Mouse (Mus musculus) heart, embryonic 11.5 days (tissue): ENCODE data around the gene Arid1b. TPM values are rescaled to one million over a fixed set of nuclear protein-coding genes. Genes with fewer than 3 reads are reported as not detected.

Experiments used
- ATAC-seq: fragments of 200-750 bp; cut with Nextera tagmentation; replicated peaks from 2 replicates; pipeline ENCODE4 v1.8.0; 2017; ENCODE audit warnings: moderate library complexity; ENCODE audit not compliant: insufficient number of reproducible peaks, low FRiP score, low TSS enrichment
- H3K27ac ChIP-seq: fragments of 300-500 bp; sonication (generic); 2 replicates; pipeline ENCODE4 v1.5.1; 2014; ENCODE audit warnings: mild to moderate bottlenecking, low read depth, low read length
- H3K27me3 ChIP-seq: fragments of 300-500 bp; sonication (generic); 2 replicates; pipeline ENCODE4 v1.6.1; 2014; ENCODE audit warnings: mild to moderate bottlenecking, low read length, mixed read lengths; ENCODE audit not compliant: control insufficient read depth, insufficient read depth
- H3K36me3 ChIP-seq: fragments of 300-500 bp; sonication (generic); 2 replicates; pipeline ENCODE4 v1.6.1; 2014; ENCODE audit warnings: mild to moderate bottlenecking, low read length, moderate library complexity, mixed read lengths; ENCODE audit not compliant: control insufficient read depth, insufficient read depth
- H3K4me1 ChIP-seq: fragments of 300-500 bp; sonication (generic); 2 replicates; pipeline ENCODE4 v1.6.1; 2014; ENCODE audit warnings: low read length; ENCODE audit not compliant: control insufficient read depth, insufficient read depth
- H3K4me2 ChIP-seq: fragments of 300-500 bp; sonication (generic); 2 replicates; pipeline ENCODE4 v1.6.1; 2014; ENCODE audit warnings: mild to moderate bottlenecking, moderate library complexity
- H3K4me3 ChIP-seq: fragments of 300-500 bp; sonication (generic); 2 replicates; pipeline ENCODE4 v1.5.1; 2014; ENCODE audit warnings: low read depth, low read length
- H3K9ac ChIP-seq: fragments of 300-500 bp; sonication (generic); 2 replicates; pipeline ENCODE4 v1.6.1; 2014; ENCODE audit warnings: mild to moderate bottlenecking, low read depth, low read length, moderate library complexity
- H3K9me3 ChIP-seq: fragments of 300-500 bp; sonication (generic); replicated peaks from 2 replicates; pipeline ENCODE4 v1.6.1; 2016; ENCODE audit warnings: low read length; ENCODE audit not compliant: control insufficient read depth
- WGBS: fragments of 180-500 bp; shearing (Covaris S2); extraction: QIAGEN DNeasy Blood & Tissue Kit; methylation state at CpG from one replicate; pipeline ENCODE4 v1.1.7; 2014; ENCODE audit not compliant: insufficient replicate concordance; 5-methylcytosine and 5-hydroxymethylcytosine counted together
- polyA plus RNA-seq: library from polyadenylated mRNA; unstranded; fragments of >200 nt; fragmentation: Nextera tagmentation; extraction: Ambion mirVana; gene quantifications from 2 replicates; pipeline ENCODE4 v1.2.1, GENCODE M21; 2014

Gene Arid1b
- polyA plus RNA-seq, 1 experiment from 2014 or later, result 8.2 TPM

DNA sequence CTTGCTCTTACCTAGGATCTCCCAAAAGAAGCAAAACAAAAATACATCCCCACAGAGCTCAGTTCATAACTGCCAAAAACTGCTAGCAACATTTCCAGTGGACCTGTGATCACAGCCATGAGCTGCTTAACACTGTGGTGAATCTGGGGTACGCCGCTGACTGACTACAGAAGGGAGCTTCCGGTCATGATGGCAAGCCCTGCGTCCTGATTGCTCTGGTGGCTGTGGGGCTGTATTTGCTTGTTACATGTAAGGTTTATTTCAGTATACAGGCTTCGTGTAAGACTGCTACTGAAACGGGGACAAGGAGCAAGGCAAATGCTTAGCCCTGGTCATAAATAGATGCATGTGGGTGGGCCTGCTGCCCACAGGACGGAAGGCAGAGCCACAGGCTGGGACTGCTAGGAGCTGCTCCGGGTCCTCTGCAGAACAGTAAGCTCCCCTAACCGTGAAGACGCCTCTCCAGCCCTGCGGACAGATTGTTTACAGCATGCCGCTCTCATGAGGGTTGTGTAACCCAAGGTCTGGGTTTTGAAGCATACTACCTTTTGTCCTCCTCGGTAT is 291.8 kb downstream of the Arid1b start:
- no peak for ATAC-seq
- Histone ChIP-seq H3K9ac (no peak overlapping the region), H3K4me2 (no peak overlapping the region), H3K4me1 (peaks cover 12% of the 10 kb centered on the region; the same call in 1 of the 2 replicates), H3K36me3 (peaks cover under 1% of the 10 kb centered on the region; the same call in 1 of the 2 replicates), H3K27me3 (no peaks in the 10 kb centered on the region), H3K27ac (no peak overlapping the region), H3K4me3 (no peak overlapping the region), H3K9me3 (no peaks in the 10 kb centered on the region)
- 80% methylated on average over 13 of the region's 13 CpGs for WGBS

DNA sequence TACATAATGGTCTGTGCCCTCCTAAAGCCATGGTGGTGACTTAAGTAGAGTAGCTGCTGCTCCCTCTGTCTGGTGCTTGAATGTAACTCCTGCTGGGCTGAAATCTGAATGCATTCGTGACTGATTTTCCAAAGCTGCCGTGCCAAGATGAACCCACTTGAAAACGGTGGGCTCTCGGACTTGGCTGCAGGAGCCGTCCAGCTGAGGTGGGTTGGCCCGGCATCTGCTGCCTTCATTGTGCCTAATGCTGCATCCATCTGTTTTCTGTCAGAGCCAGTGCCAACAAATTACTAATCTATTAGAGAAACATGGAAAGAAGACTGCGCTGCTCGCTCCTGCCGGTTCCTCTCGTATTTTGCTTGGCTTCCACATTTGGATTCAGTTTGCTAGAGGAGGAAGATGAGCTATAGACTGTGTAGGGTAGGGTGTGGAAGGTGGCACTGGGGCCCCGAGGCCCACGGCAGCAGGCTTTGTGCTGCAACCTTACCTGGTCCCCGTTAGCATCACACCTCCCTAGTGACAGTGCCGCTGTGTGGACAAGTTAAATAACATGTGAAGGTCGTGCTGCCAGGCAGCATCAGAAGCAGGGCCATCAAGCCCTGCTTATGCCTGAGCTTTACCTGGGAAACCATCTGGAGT is 292.6 kb downstream of the Arid1b start:
- Histone ChIP-seq H3K27me3 (no peaks in the 10 kb centered on the region), H3K4me3 (no peak overlapping the region), H3K27ac (no peak overlapping the region), H3K4me1 (peaks cover 8% of the 10 kb centered on the region; the same call in 1 of the 2 replicates), H3K4me2 (no peak overlapping the region), H3K36me3 (peaks cover 3% of the 10 kb centered on the region; the same call in 1 of the 2 replicates), H3K9me3 (no peaks in the 10 kb centered on the region), H3K9ac (no peak overlapping the region)
- WGBS, result 83% methylated on average over 15 of the region's 15 CpGs
- no peak for ATAC-seq

DNA sequence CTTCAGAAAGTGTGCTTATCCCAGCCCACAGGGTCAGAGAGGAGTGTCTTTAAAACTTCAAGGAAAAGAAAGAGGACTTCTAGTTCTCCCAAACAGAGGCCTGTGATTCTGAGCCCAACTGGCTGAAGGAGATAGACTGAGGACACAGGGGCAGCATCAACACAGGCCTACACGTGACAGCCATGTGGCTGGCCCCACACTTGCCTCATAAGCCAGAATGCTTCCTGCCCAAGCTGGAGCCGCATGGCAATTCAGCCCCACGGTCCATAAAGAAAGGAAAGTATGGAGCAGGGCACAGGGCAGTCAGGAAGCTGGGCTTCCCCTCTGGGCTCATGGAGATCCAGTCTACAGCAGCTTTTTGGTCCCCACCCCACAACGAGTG is 293.1 kb downstream of the Arid1b start:
- Histone ChIP-seq H3K36me3 (peaks cover 3% of the 10 kb centered on the region; the same call in 1 of the 2 replicates), H3K9ac (no peak overlapping the region), H3K27me3 (no peaks in the 10 kb centered on the region), H3K9me3 (no peaks in the 10 kb centered on the region), H3K4me2 (no peak overlapping the region), H3K4me3 (no peak overlapping the region), H3K27ac (no peak overlapping the region), H3K4me1 (peaks cover 8% of the 10 kb centered on the region; the same call in 1 of the 2 replicates)
- ATAC-seq, result no peak
- WGBS, result 77% methylated on average over 4 of the region's 4 CpGs

DNA sequence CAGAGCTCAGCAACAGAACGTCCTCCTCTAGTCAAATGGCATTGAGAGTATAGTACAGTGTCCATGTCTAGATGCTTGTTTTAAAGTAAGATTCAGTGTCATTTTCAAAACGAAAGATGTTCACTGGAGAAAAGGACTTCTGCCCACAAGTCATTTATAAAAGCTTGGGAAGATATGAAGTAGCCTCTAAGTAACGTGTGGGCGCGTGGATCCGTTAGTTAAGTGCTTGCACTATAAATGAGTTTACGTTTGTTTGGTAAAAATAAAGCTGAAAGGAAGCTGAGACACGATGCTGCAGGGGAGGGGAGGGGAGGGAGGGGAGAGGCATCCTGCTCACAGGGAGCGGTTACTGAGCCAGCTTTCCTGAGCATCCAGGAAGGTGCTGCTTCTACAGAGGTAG is 293.5 kb downstream of the Arid1b start:
- Histone ChIP-seq H3K27me3 (no peaks in the 10 kb centered on the region), H3K36me3 (peaks cover 3% of the 10 kb centered on the region; the same call in 1 of the 2 replicates), H3K9ac (no peak overlapping the region), H3K4me3 (no peak overlapping the region), H3K27ac (no peak overlapping the region), H3K4me2 (no peak overlapping the region), H3K4me1 (peaks cover 8% of the 10 kb centered on the region; the same call in 1 of the 2 replicates), H3K9me3 (no peaks in the 10 kb centered on the region)
- WGBS, result 78% methylated on average over 9 of the region's 9 CpGs
- no peak for ATAC-seq

DNA sequence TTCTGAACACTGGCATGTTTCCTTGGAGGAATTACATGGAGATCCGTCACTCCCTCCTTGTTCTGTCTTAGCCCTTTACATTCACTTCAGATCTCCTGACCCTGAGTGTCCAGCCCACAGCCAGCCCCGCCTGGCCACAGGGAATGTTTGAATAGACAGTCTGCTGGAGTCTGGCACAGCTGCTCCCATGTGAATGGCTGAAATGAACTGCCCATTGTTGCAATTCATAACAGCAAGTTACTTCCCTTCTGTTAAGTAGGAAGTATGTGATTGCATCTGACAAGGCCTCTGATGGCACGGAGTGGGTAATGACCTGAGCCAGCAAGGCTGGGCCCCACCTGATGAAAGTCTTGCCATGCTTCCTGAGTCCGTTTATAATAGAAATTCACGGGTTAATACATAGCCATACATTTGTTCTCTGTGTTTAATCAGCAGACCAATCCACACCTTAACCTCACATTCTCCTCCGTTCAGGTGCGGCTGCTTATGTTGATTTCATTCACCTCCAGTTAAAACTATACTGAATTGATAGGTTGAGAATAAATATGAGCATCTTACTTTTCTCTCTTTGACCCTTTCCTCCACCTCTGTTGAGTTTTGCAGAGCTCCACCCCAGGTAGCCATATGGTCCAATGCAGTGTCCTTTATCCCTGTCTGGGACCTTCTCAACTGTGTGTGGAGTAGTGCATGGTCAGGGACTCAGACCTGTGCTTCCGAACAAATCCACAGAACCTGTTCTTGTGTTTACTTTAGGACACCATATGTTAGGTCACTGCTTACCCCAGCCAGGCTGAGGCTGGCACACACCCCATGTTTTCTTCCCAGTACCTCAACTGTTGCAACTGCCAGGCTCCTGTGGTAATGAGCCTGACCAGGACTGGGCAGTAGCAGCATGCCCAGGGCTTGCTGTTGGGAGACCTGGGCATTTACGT is 299.8 kb downstream of the Arid1b start:
- Histone ChIP-seq H3K4me3 (no peak overlapping the region), H3K27me3 (no peaks in the 10 kb centered on the region), H3K4me2 (no peak overlapping the region), H3K27ac (no peak overlapping the region), H3K4me1 (peaks cover 1% of the 10 kb centered on the region; the same call in 1 of the 2 replicates), H3K36me3 (peaks cover 3% of the 10 kb centered on the region; the same call in 1 of the 2 replicates), H3K9ac (no peak overlapping the region), H3K9me3 (no peaks in the 10 kb centered on the region)
- no peak for ATAC-seq
- 81% methylated on average over 9 of the region's 9 CpGs for WGBS

DNA sequence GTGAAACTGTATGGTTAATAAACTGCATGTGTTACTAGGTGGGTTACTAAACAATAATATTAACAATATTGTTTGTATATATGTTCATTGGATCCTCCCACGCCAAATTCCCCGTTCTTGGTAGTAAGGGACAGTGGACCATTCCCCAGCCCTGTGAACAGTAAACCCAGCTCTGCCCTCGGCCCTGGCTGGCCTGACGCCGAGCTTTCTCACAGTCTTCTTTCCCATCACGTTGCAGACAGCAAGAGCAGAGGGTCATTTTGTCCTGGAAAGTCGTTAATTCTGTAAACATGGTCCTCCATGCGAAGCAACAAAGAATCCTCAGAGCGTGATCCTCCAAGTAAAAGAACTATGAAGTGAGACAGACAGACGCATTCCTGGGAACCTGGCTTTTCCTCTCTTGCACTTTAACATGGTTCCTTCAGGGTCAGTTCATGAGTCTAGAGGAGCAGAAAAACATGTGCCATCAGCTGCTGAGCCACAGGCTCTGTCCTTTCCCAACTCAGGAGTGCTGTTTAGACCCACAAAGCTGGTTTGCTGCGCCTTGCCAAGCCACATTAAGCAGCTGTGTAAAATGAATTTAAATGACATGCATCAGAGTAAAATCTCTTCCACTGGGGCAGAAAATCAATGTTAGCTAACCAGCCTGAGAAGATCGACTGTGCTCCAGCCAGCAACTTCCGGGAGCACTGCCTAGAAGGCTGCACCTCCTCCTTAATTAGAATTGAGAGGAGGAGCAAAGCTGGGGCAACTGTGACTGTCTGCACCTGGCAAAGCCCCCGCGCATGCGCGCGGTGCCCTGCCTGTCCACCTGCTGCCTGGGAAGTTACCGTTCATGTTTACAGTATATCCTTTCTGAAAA is 301.2 kb downstream of the Arid1b start:
- no peak for ATAC-seq
- Histone ChIP-seq H3K27ac (no peak overlapping the region), H3K4me2 (no peak overlapping the region)

DNA sequence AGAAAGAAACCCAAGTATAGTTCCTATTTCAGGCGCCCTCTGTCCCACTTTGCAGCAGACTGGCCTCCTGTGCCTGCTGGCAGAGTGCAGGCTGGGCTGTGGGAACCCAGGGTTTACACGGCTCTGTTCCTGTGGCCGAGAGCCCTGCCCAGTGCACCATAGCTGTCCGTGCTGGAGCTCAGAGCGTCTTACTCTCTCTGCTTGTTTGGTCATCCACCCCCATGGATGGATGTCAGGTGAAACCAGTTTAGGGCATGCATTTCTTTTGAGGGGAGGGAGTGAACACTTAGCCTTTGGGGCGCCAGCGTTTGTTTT is 301.8 kb downstream of the Arid1b start:
- peaks cover 3% of the 10 kb centered on the region; the same call in 1 of the 2 replicates for H3K36me3 ChIP-seq
- H3K27me3 ChIP-seq, result no peaks in the 10 kb centered on the region
- H3K9ac ChIP-seq, result no peak overlapping the region
- peaks cover 5% of the 10 kb centered on the region; the same call in 1 of the 2 replicates for H3K4me1 ChIP-seq
- no peak overlapping the region for H3K4me2 ChIP-seq
- no peak overlapping the region for H3K27ac ChIP-seq
- ATAC-seq, result no peak
- no peaks in the 10 kb centered on the region for H3K9me3 ChIP-seq
- WGBS, result 84% methylated on average over 7 of the region's 7 CpGs
- no peak overlapping the region for H3K4me3 ChIP-seq

More for the DNA sequence above, 301.2 kb downstream of the Arid1b start:
- H3K9ac ChIP-seq, result no peak overlapping the region
- no peaks in the 10 kb centered on the region for H3K27me3 ChIP-seq
- no peak overlapping the region for H3K4me3 ChIP-seq
- 80% methylated on average over 19 of the region's 19 CpGs for WGBS
- no peaks in the 10 kb centered on the region for H3K9me3 ChIP-seq
- H3K36me3 ChIP-seq, result peaks cover 3% of the 10 kb centered on the region; the same call in 1 of the 2 replicates
- H3K4me1 ChIP-seq, result peaks cover 5% of the 10 kb centered on the region; the same call in 1 of the 2 replicates

DNA sequence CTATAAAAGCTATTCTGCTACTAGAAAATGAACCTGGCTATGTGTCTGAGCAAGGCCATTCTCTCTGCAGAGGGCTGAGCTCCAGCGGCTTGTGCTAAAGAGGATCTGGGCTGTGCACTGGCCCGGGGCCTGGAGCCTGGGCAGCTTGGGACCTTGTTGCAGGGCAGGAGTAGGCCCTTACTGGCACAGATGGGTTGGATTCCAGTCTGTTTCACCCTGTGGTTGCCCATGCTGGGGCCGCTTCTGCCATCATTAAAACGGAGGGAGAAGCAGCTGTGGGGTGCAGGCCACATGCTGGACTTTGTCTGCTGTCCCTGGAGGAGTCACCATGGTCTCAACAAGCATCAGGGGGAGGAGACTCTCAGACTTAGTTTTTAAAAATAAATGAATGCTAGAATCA is 303.4 kb downstream of the Arid1b start:
- no peak for ATAC-seq
- peaks cover 5% of the 10 kb centered on the region; the same call in 1 of the 2 replicates for H3K4me1 ChIP-seq
- H3K27ac ChIP-seq, result no peak overlapping the region
- H3K4me3 ChIP-seq, result no peak overlapping the region
- no peaks in the 10 kb centered on the region for H3K27me3 ChIP-seq
- H3K4me2 ChIP-seq, result no peak overlapping the region
- H3K36me3 ChIP-seq, result no peaks in the 10 kb centered on the region
- no peaks in the 10 kb centered on the region for H3K9me3 ChIP-seq
- 90% methylated on average over 4 of the region's 4 CpGs for WGBS
- no peak overlapping the region for H3K9ac ChIP-seq
